Mouse (Mus musculus) hindbrain, embryonic 11.5 days (tissue): ENCODE results near the gene Gm13306. TPM values are rescaled to one million over a fixed set of nuclear protein-coding genes. Genes with fewer than 3 reads are reported as not detected.
"Not testable (repeated sequence)": the region's sequence is repeated elsewhere in the genome, so short reads cannot be mapped to it uniquely, and the experiment has no call there.

Experiments used
- ATAC-seq: fragments of 200-750 bp; cut with Nextera tagmentation; 2 replicates; pipeline ENCODE4 v1.8.0; 2017; ENCODE audit warnings: mild to moderate bottlenecking, moderate TSS enrichment, moderate library complexity; ENCODE audit not compliant: low FRiP score
- DNase-seq: peaks from one replicate; pipeline ENCODE4 v3.0.0-alpha.2; 2015; ENCODE audit warnings: low spot score
- H3K27ac ChIP-seq: fragments of 300-500 bp; sonication (generic); 2 replicates; pipeline ENCODE4 v1.5.1; 2014; ENCODE audit warnings: mild to moderate bottlenecking, low read depth, low read length
- H3K27me3 ChIP-seq: fragments of 300-500 bp; sonication (generic); 2 replicates; pipeline ENCODE4 v1.6.1; 2014; ENCODE audit warnings: mild to moderate bottlenecking, low read length, moderate library complexity, mixed read lengths; ENCODE audit not compliant: control insufficient read depth, insufficient read depth
- H3K36me3 ChIP-seq: fragments of 300-500 bp; sonication (generic); 2 replicates; pipeline ENCODE4 v1.6.1; 2014; ENCODE audit warnings: mild to moderate bottlenecking, low read length, moderate library complexity, mixed read lengths; ENCODE audit not compliant: control insufficient read depth, insufficient read depth
- H3K4me1 ChIP-seq: fragments of 300-500 bp; sonication (generic); replicated peaks from 2 replicates; pipeline ENCODE4 v1.6.1; 2014; ENCODE audit warnings: low read length, mixed read lengths; ENCODE audit not compliant: control insufficient read depth, insufficient read depth
- H3K4me2 ChIP-seq: fragments of 300-500 bp; sonication (generic); replicated peaks from 2 replicates; pipeline ENCODE4 v1.6.1; 2014; ENCODE audit warnings: mild to moderate bottlenecking, low read depth, low read length
- H3K4me3 ChIP-seq: fragments of 300-500 bp; sonication (generic); 2 replicates; pipeline ENCODE4 v1.5.1; 2014; ENCODE audit warnings: low read depth, low read length
- H3K9ac ChIP-seq: fragments of 300-500 bp; sonication (generic); 2 replicates; pipeline ENCODE4 v1.6.1; 2014; ENCODE audit warnings: low read depth, low read length
- H3K9me3 ChIP-seq: fragments of 300-500 bp; sonication (generic); 2 replicates; pipeline ENCODE4 v1.6.1; 2016; ENCODE audit warnings: low read length; ENCODE audit not compliant: control insufficient read depth
- WGBS: fragments of 180-500 bp; shearing (Covaris S2); extraction: QIAGEN DNeasy Blood & Tissue Kit; methylation state at CpG from one replicate; pipeline ENCODE4 v1.1.7; 2014; 5-methylcytosine and 5-hydroxymethylcytosine counted together
- polyA plus RNA-seq: library from polyadenylated mRNA; unstranded; fragments of >200 nt; fragmentation: Nextera tagmentation; extraction: Ambion mirVana; gene quantifications from 2 replicates; pipeline ENCODE4 v1.2.1, GENCODE M21; 2014

The Gm13306 gene
- polyA plus RNA-seq, result not detected in 2 replicates

- DNase-seq, ATAC-seq, H3K9ac ChIP-seq, H3K27me3 ChIP-seq, H3K9me3 ChIP-seq, H3K4me3 ChIP-seq, H3K36me3 ChIP-seq, H3K4me1 ChIP-seq, H3K27ac ChIP-seq, H3K4me2 ChIP-seq: not testable (repeated sequence)
- no CpG with 5 or more reads among the region's 9 CpGs for WGBS
Measured at GRCm38 (mm10) chr4:42153136-42153535, at the start of gene Gm13306. Gene Gm13306, plus strand, starts transcription at chr4:42153436.

GRCm38 (mm10) chr4:42114517-42114916 lies 38.7 kb upstream of the Gm13306 start, which contains the start of gene Gm13304:
Gene Gm13304, plus strand, starts transcription at chr4:42114817.
- not testable (repeated sequence) for H3K36me3 ChIP-seq, H3K9me3 ChIP-seq, ATAC-seq, H3K27ac ChIP-seq, H3K4me3 ChIP-seq, H3K4me1 ChIP-seq, DNase-seq, H3K4me2 ChIP-seq, H3K27me3 ChIP-seq, H3K9ac ChIP-seq
- no CpG with 5 or more reads among the region's 5 CpGs for WGBS

- H3K4me1 ChIP-seq, DNase-seq, H3K27ac ChIP-seq, H3K4me2 ChIP-seq, H3K9ac ChIP-seq, H3K36me3 ChIP-seq, H3K9me3 ChIP-seq, ATAC-seq, H3K27me3 ChIP-seq, H3K4me3 ChIP-seq: not testable (repeated sequence)
- no CpG with 5 or more reads among the region's 7 CpGs for WGBS
Measured at GRCm38 (mm10) chr4:42168503-42168902, 15.3 kb downstream of the Gm13306 start, which contains the start of gene Gm13305. Gene Gm13305, minus strand, starts transcription at chr4:42168603.

- not testable (repeated sequence) for H3K4me3 ChIP-seq, H3K27me3 ChIP-seq, DNase-seq, H3K27ac ChIP-seq, H3K36me3 ChIP-seq, H3K9me3 ChIP-seq, ATAC-seq, H3K9ac ChIP-seq, H3K4me1 ChIP-seq, H3K4me2 ChIP-seq
- no CpG with 5 or more reads among the region's 4 CpGs for WGBS
Measured at GRCm38 (mm10) chr4:42178243-42178642, 25.0 kb downstream of the Gm13306 start.

GRCm38 (mm10) chr4:42183234-42184197 lies 30.3 kb downstream of the Gm13306 start:
- H3K4me3 ChIP-seq, H3K27ac ChIP-seq, H3K27me3 ChIP-seq, H3K9ac ChIP-seq, H3K4me1 ChIP-seq, DNase-seq, H3K36me3 ChIP-seq, H3K4me2 ChIP-seq, H3K9me3 ChIP-seq: not testable (repeated sequence)
- no CpG with 5 or more reads among the region's 31 CpGs for WGBS
- ATAC-seq, result peak; percentile 78

- peak; percentile 64 for ATAC-seq
- H3K9me3 ChIP-seq, H3K4me2 ChIP-seq, H3K36me3 ChIP-seq, H3K4me1 ChIP-seq, H3K27ac ChIP-seq, H3K9ac ChIP-seq, H3K4me3 ChIP-seq, DNase-seq, H3K27me3 ChIP-seq: not testable (repeated sequence)
- WGBS, result no CpG with 5 or more reads among the region's 58 CpGs
Measured at GRCm38 (mm10) chr4:42184324-42184979, 31.2 kb downstream of the Gm13306 start.

GRCm38 (mm10) chr4:42184980-42185372 lies 31.7 kb downstream of the Gm13306 start:
- not testable (repeated sequence) for H3K4me1 ChIP-seq, H3K27me3 ChIP-seq, H3K4me3 ChIP-seq, H3K9ac ChIP-seq, DNase-seq, H3K9me3 ChIP-seq, H3K4me2 ChIP-seq, H3K36me3 ChIP-seq, H3K27ac ChIP-seq
- WGBS, result no CpG with 5 or more reads among the region's 25 CpGs
- ATAC-seq, result peak; percentile 76
